Mouse (Mus musculus): Measurements from ENCODE around the gene Sytl1.

The Sytl1 gene

DNA sequence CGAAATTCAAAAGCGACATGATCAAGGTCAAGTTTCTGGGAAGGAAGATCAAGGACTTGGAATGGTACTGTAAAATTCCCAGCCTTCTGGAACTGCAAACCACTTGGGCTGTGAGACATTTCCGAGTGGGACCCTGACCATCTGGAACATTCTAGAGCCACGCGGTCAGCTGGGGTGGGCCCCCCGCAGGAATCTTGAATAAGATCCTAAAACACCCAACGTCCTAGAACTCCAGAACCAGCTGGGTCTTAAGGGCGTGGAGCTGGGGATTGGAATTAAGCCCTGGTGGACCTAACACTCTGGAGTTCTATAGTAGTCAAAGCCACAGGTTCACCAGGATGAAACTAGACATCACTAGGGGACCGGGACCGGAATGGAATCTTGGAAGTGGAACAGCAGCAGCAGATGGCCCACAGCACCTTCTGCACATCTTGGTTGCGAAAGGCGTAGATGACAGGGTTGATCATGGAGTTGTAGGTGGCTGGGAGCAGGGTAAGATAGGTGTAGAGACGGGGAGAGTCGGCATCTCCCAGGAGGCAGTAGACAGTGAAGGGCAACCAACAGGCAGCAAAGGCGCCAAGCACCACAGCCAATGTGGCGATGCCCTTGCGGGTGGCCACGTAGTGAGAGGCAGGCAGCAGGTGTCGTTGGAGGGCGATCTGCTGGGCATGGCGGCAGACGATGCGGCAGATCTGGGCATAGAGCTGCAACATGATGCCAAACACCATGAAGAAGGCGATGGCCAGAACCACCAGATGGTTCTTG lies 52.7 kb downstream of the Sytl1 start:
- DNase-seq: no peak

DNA sequence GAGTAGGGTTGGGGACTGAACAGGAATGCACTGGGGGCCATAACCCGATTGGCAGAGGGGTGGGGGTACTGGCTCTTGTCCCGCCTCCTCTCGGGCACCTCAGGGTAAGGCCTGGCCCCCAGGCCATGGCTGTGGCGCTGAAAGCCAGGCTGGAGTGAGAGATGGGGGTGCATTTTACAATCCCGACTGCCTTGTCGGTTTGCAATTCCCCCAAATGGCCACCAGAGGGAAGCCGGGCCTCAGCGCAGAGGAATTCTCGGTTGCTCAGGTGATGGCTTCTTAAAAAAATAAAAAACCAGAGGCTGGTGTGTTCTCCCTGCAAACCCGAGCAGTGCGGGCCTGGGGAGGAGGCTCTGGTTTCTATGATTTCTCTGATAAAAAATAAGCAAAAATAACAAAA lies 53.5 kb downstream of the Sytl1 start:
- no peak for DNase-seq

DNA sequence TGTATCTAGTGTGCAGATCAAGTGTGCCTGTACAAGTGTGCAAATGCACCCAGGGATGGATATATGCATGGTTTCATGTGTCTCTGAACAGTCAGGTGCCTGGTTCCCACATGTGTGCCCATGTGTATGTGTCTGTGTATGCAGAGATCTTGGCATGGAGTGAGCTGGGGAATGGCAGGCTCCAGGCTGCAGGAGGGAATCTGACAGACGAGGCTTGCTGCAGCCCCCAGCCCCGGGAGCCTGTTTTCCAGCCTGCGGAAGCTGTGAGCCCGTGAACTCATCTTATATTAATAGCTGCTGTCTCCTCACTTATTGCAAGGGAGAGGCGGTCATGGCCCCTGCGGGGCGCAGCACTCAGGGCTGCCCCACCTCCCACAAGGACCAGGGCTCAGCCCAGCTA lies 58.5 kb downstream of the Sytl1 start:
- DNase-seq: no peak

DNA sequence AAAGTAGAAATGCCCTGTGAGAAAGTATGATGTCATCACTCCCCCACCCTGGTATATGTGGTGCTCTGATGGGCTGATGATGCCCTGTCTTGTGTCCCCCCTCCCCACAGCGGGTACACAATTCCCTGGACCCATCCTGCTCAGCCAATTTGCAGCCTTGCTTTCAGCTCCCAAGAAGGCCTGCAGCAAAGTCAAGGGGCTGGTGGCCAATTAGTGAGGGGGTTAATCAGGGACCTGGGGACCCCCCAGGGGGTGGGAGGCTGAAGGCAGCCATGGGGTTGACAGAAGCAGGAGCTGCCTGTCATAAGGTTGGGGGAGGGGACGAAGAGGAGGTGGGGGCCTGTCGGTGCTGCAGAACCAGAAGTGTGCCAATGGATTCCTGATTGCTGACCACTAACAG lies 59.3 kb downstream of the Sytl1 start:
- no peak for DNase-seq

Data from thymus, adult 18-20 months (tissue).